21 mouse cellular contexts compared by ENCODE assay signal in the genomic region with DNA sequence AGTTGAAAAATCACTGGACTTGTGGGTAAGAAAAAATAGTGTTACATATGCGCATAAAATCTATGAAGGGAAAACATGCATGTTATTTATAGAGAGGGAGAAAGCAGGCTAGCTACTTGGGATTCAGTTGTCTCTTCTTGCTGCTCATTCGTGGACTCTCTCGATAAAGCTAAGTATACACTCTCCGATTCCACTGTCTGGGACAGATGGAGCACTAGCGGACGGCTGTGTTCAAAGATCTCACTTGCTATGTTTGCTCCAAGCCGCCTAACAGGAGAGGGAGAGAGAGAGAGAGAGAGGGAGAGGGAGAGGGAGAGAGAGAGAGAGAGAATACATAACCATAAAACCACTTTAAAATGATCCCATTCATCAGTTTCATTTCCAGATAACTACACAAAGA. TPM values are rescaled to one million over a fixed set of nuclear protein-coding genes. Genes with fewer than 3 reads are reported as not detected.
DNase-seq lines count a peak whose midpoint lies in the region; ATAC-seq and TF ChIP-seq lines count a peak whose summit lies in the region.
"Had no signal": no experiment of that assay in that cellular context is flagged by ENCODE, and none has a peak within 500 bp of the region (broad histone marks: within the 10 kb centered on the region; RNA-seq: fewer than 3 reads in every experiment).

No protein-coding gene starts in this region.

- peak; percentile 93 for ATAC-seq in forebrain, postnatal 0 days
- no peak for ATAC-seq in forebrain, embryonic 12.5 days (ENCODE audit: low FRiP score)
- ATAC-seq: forebrain, embryonic 13.5 days; hindbrain, embryonic 16.5 days; inflammation-experienced regulatory T-cells, adult 6 months had no signal

- H3K4me1 ChIP-seq in forebrain, postnatal 0 days (ENCODE audit: insufficient read depth) = no peaks in the 10 kb centered on the region
- no peaks in the 10 kb centered on the region for H3K4me1 ChIP-seq in forebrain, embryonic 12.5 days
- H3K4me1 ChIP-seq: embryonic facial prominence, embryonic 12.5 days; forebrain, embryonic 13.5 days; heart, embryonic 10.5 days; hindbrain, embryonic 12.5 days had no signal

- no peak for TF ChIP-seq CTCF in forebrain, postnatal 0 days (IDR thresholded peaks at IDR 0.05; ENCODE audit: low read depth)

- H3K9me3 ChIP-seq in forebrain, postnatal 0 days (ENCODE audit: low read length) = no peaks in the 10 kb centered on the region
- H3K9me3 ChIP-seq in forebrain, embryonic 12.5 days = no peaks in the 10 kb centered on the region
- H3K9me3 ChIP-seq: embryonic facial prominence, embryonic 12.5 days; forebrain, embryonic 13.5 days; heart, embryonic 10.5 days; hindbrain, embryonic 12.5 days had no signal

- H3K27me3 ChIP-seq in forebrain, postnatal 0 days (ENCODE audit: insufficient read depth, low read length) = no peaks in the 10 kb centered on the region
- H3K27me3 ChIP-seq in forebrain, embryonic 12.5 days = peaks cover 3% of the 10 kb centered on the region; the same call in 1 of the 2 replicates
- H3K27me3 ChIP-seq: embryonic facial prominence, embryonic 12.5 days; forebrain, embryonic 13.5 days; hindbrain, embryonic 12.5 days had no signal

- H3K27ac ChIP-seq in forebrain, postnatal 0 days (ENCODE audit: low read depth, low read length) = peak overlapping the region; percentile 35; the same call in 1 of the 2 replicates
- no peak overlapping the region for H3K27ac ChIP-seq in forebrain, embryonic 12.5 days
- H3K27ac ChIP-seq: embryonic facial prominence, embryonic 12.5 days; forebrain, embryonic 13.5 days; heart, embryonic 10.5 days; hindbrain, embryonic 12.5 days had no signal

- 65% methylated on average over 7 of the region's 7 CpGs for WGBS in forebrain, postnatal 0 days
- WGBS in forebrain, embryonic 12.5 days = 93% methylated on average over 7 of the region's 7 CpGs

- no peaks in the 10 kb centered on the region for H3K36me3 ChIP-seq in forebrain, postnatal 0 days (ENCODE audit: insufficient read depth)
- no peaks in the 10 kb centered on the region for H3K36me3 ChIP-seq in forebrain, embryonic 12.5 days (replicated peaks)
- H3K36me3 ChIP-seq: embryonic facial prominence, embryonic 12.5 days; heart, embryonic 10.5 days; hindbrain, embryonic 12.5 days had no signal

- no peak overlapping the region for H3K4me2 ChIP-seq in forebrain, postnatal 0 days (ENCODE audit: low read depth)
- H3K4me2 ChIP-seq in forebrain, embryonic 12.5 days = no peak overlapping the region
- H3K4me2 ChIP-seq: embryonic facial prominence, embryonic 12.5 days; forebrain, embryonic 13.5 days; hindbrain, embryonic 12.5 days had no signal

- DNase-seq in forebrain, postnatal 0 days = peak; percentile 71
- peak; percentile 13 for DNase-seq in layer of hippocampus, adult 9-11 months
- no peak for DNase-seq in layer of hippocampus, postnatal 25 days (ENCODE audit: extremely low spot score in 1 of 2, low spot score in 1 of 2)
- DNase-seq in brain, adult 2 months (ENCODE audit: low read depth, low spot score) = peak; percentile 64
- DNase-seq in telencephalon, adult 2 months (ENCODE audit: low read depth, low spot score) = peak; percentile 57
- DNase-seq in gastrocnemius, postnatal 25 days = no peak
- DNase-seq: adrenal gland, adult 2 months; adrenal gland, postnatal 25 days; cerebellum, adult 11-12 months; cerebellum, adult 9-10 months; cerebellum, postnatal 25 days; gastrocnemius, postnatal 14 days; heart, postnatal 10 days; heart, postnatal 4 days had no signal

- H3K4me3 ChIP-seq in forebrain, postnatal 0 days (ENCODE audit: low read depth, low read length) = no peak overlapping the region
- no peak overlapping the region for H3K4me3 ChIP-seq in forebrain, embryonic 12.5 days (replicated peaks)
- H3K4me3 ChIP-seq: embryonic facial prominence, embryonic 12.5 days; forebrain, embryonic 13.5 days; heart, embryonic 10.5 days; hindbrain, embryonic 12.5 days had no signal

- no peak overlapping the region for H3K9ac ChIP-seq in forebrain, postnatal 0 days
- no peak overlapping the region for H3K9ac ChIP-seq in forebrain, embryonic 12.5 days
- H3K9ac ChIP-seq: embryonic facial prominence, embryonic 12.5 days; forebrain, embryonic 13.5 days; hindbrain, embryonic 12.5 days had no signal

RNA-seq across cellular contexts. Expression of a gene that starts 48.7 kb away (rescaled TPM):
- 67.0 and 85.9 TPM in 2 replicates for total RNA-seq in forebrain, postnatal 0 days (2014; rRNA removed)
- polyA plus RNA-seq in forebrain, postnatal 0 days (2015; fragmentation: Nextera tagmentation; extraction: Ambion mirVana) = 211 and 215 TPM in 2 replicates
- 297 and 314 TPM in 2 replicates for polyA plus RNA-seq in forebrain, embryonic 12.5 days (2016; fragmentation: Nextera tagmentation; extraction: Ambion mirVana)
- 100 to 1,000 TPM in 1 of 2 experiments, 10 to 100 TPM in 1; 98.3 to 103 TPM for total RNA-seq in layer of hippocampus, postnatal 25 days (2021)
- 10 to 100 TPM; 73.9 to 74.9 TPM for total RNA-seq in gastrocnemius, postnatal 25 days (2021)

Comparison
In these comparisons a context has a peak if more than half of its experiments do, and no peak if none do; other contexts are left out.
1. DNase-seq: peak in forebrain, postnatal 0 days (single experiment), layer of hippocampus, adult 9-11 months (single experiment), brain, adult 2 months (single experiment) and telencephalon, adult 2 months (single experiment); none in layer of hippocampus, postnatal 25 days (0 of 2) and gastrocnemius, postnatal 25 days (single experiment).